Mouse (Mus musculus) effector memory CD4-positive, alpha-beta T cell, adult 5 months (primary cell): ENCODE data around the gene Fyttd1. TPM values are rescaled to one million over a fixed set of nuclear protein-coding genes. Genes with fewer than 3 reads are reported as not detected.

Source experiments
- polyA plus RNA-seq: library from polyadenylated mRNA; unstranded; fragments of 100-300 nt; shearing (Covaris generic); gene quantifications from one replicate; pipeline ENCODE4 v1.2.1, GENCODE M21; 2017

Gene Fyttd1
- 62.3 TPM for polyA plus RNA-seq

DNA sequence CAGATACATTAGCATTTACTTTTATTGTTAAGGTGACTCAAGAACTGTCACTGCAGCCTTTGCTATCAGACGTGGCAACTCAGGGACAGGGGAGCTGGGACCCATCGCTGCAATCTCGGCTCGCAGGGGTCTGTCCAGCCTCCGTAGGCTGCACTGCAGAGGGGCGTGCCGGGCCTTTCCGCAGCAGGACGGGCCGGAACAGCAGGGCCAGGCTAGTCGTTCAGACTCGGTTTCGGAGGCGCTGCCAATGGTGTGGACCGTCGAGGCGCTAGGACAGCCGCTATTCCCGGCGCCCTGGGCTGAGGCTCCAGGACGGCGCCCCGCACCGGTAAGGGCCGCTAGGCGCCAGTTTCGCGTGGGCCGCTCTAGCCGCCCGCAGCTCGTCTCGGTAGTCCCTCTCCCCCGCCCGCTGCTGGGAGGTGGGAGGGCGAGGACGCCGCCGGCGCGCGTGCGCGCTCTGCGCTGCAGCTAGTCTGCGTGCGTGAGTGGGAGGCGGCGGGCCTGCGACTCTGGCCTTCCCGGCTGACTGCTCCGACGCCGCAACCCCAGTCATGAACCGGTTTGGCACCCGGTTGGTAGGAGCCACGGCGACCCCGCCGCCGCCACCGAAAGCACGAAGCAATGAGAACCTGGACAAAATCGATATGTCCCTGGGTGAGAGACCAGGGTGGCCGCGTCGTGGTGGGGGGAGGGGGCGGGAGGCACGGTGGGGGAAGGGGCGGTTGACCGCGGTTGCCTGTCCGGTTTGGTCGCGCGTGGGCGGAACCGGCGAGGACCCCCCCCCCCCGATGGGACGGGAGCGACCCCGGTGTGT is at the start of gene Fyttd1, which contains the start of gene Rubcn:
Gene Fyttd1, plus strand, starts transcription at position 158 of the 814 bp plus-strand sequence.
Gene Rubcn, minus strand, starts transcription at position 424 of the 814 bp plus-strand sequence.

GRCm38 (mm10) chr16:32913937-32914881 is 36.9 kb downstream of the Fyttd1 start, which contains the start of gene Lrch3:
TSS of gene Lrch3 (plus strand) at chr16:32914100.

Other genes with a start within 250 kb of the Fyttd1 start
- gene Tnk2, start 233.6 kb upstream of the Fyttd1 start, polyA plus RNA-seq, result 15.0 TPM
- gene Muc4, start 141.6 kb upstream of the Fyttd1 start, polyA plus RNA-seq, result 0.05 TPM
- gene Muc20, start 80.1 kb upstream of the Fyttd1 start, polyA plus RNA-seq, result not detected
- not detected for gene Smbd1, start 67.0 kb upstream of the Fyttd1 start, polyA plus RNA-seq
- 11.1 TPM for gene Rubcn, start 266 bp downstream of the Fyttd1 start, polyA plus RNA-seq
- 70.9 TPM for gene Lrch3, start 36.6 kb downstream of the Fyttd1 start, polyA plus RNA-seq
- 1.4 TPM for gene Iqcg, start 178.7 kb downstream of the Fyttd1 start, polyA plus RNA-seq
- gene Rpl35a, start 179.0 kb downstream of the Fyttd1 start, polyA plus RNA-seq, result 658 TPM
- gene Lmln, start 185.0 kb downstream of the Fyttd1 start, polyA plus RNA-seq, result 1.3 TPM